Mouse (Mus musculus) forebrain, embryonic 15.5 days (tissue): ENCODE data around the gene Bscl2. TPM values are rescaled to one million over a fixed set of nuclear protein-coding genes. Genes with fewer than 3 reads are reported as not detected.
"Not testable (repeated sequence)": the region's sequence is repeated elsewhere in the genome, so short reads cannot be mapped to it uniquely, and the experiment has no call there.

Experiments
- ATAC-seq: fragments of 200-750 bp; cut with Nextera tagmentation; replicated peaks from 2 replicates; pipeline ENCODE4 v1.8.0; 2017; ENCODE audit warnings: mild to moderate bottlenecking, moderate TSS enrichment, moderate library complexity
- H3K27ac ChIP-seq: fragments of 300-500 bp; sonication (generic); replicated peaks from 2 replicates; pipeline ENCODE4 v1.5.1; 2015; ENCODE audit warnings: mild to moderate bottlenecking, inconsistent platforms
- H3K27me3 ChIP-seq: fragments of 300-500 bp; sonication (generic); 2 replicates; pipeline ENCODE4 v1.6.1; 2015; ENCODE audit warnings: inconsistent platforms
- H3K36me3 ChIP-seq: fragments of 300-500 bp; sonication (generic); 2 replicates; pipeline ENCODE4 v1.6.1; 2015; ENCODE audit warnings: mild to moderate bottlenecking, inconsistent platforms
- H3K4me1 ChIP-seq: fragments of 300-500 bp; sonication (generic); 2 replicates; pipeline ENCODE4 v1.6.1; 2015; ENCODE audit warnings: inconsistent platforms
- H3K4me2 ChIP-seq: fragments of 300-500 bp; sonication (generic); replicated peaks from 2 replicates; pipeline ENCODE4 v1.6.1; 2015; ENCODE audit warnings: mild to moderate bottlenecking, inconsistent platforms
- H3K4me3 ChIP-seq: fragments of 300-500 bp; sonication (generic); 2 replicates; pipeline ENCODE4 v1.5.1; 2015; ENCODE audit warnings: mild to moderate bottlenecking, inconsistent platforms
- H3K9ac ChIP-seq: fragments of 300-500 bp; sonication (generic); replicated peaks from 2 replicates; pipeline ENCODE4 v1.6.1; 2015; ENCODE audit warnings: mild to moderate bottlenecking, inconsistent platforms
- H3K9me3 ChIP-seq: fragments of 300-500 bp; sonication (generic); 2 replicates; pipeline ENCODE4 v1.6.1; 2016; ENCODE audit warnings: inconsistent platforms
- WGBS: fragments of 180-500 bp; shearing (Covaris S2); methylation state at CpG from one replicate; pipeline ENCODE4 v1.1.7; 2015; ENCODE audit warnings: mixed read lengths; 5-methylcytosine and 5-hydroxymethylcytosine counted together
- polyA plus RNA-seq: library from polyadenylated mRNA; unstranded; fragments of >200 nt; fragmentation: Nextera tagmentation; extraction: Ambion mirVana; gene quantifications from 2 replicates; pipeline ENCODE4 v1.2.1, GENCODE M21; 2015

Bscl2 gene
- polyA plus RNA-seq, 1 experiment from 2014 or later = 80.7 TPM

- Histone ChIP-seq H3K4me1 (no peaks in the 10 kb centered on the region), H3K9me3 (no peaks in the 10 kb centered on the region), H3K4me3 (no peak overlapping the region), H3K27ac (no peak overlapping the region), H3K4me2 (no peak overlapping the region), H3K36me3 (peaks cover 18% of the 10 kb centered on the region), H3K27me3 (no peaks in the 10 kb centered on the region), H3K9ac (no peak overlapping the region)
- ATAC-seq = no peak
- 61% methylated on average over 10 of the region's 10 CpGs for WGBS
Measured at GRCm38 (mm10) chr19:8852236-8852928, 15.1 kb downstream of the Bscl2 start.

- H3K4me3 ChIP-seq = no peak overlapping the region
- peaks cover 12% of the 10 kb centered on the region for H3K36me3 ChIP-seq
- ATAC-seq = no peak
- H3K27ac ChIP-seq = no peak overlapping the region
- no peaks in the 10 kb centered on the region for H3K9me3 ChIP-seq
- H3K9ac ChIP-seq = no peak overlapping the region
- H3K27me3 ChIP-seq = no peaks in the 10 kb centered on the region
- 82% methylated on average over 3 of the region's 3 CpGs for WGBS
- no peaks in the 10 kb centered on the region for H3K4me1 ChIP-seq
- no peak overlapping the region for H3K4me2 ChIP-seq
Measured at GRCm38 (mm10) chr19:8853117-8853516, 15.8 kb downstream of the Bscl2 start.

- ATAC-seq = no peak
- Histone ChIP-seq H3K4me2 (no peak overlapping the region), H3K36me3 (no peaks in the 10 kb centered on the region), H3K9me3 (no peaks in the 10 kb centered on the region), H3K4me3 (no peak overlapping the region), H3K27me3 (no peaks in the 10 kb centered on the region), H3K9ac (no peak overlapping the region), H3K4me1 (no peaks in the 10 kb centered on the region), H3K27ac (no peak overlapping the region)
- WGBS = 50% methylated on average over 4 of the region's 4 CpGs
Measured at GRCm38 (mm10) chr19:8857689-8858088, 20.4 kb downstream of the Bscl2 start.

DNA sequence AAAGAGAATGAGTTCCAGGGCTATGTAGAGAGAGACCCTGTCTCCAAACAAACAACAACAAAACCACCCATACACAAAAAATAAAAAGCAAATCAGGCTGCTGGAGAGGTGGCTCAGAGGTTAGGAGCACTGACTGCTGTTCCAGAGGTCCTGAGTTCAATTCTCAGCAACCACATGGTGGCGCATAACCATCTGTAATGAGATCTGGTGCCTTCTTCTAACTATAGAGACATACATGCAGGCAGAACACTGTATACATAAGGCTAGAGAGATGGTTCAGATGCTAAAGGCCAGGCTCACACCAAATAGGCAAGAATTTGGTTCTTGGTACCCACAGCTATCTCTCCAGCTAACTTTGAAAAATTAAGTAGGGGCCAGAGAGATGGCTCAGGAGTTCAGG lies 21.8 kb downstream of the Bscl2 start:
- no peaks in the 10 kb centered on the region for H3K4me1 ChIP-seq
- no peaks in the 10 kb centered on the region for H3K27me3 ChIP-seq
- H3K4me2 ChIP-seq = no peak overlapping the region
- H3K9me3 ChIP-seq = no peaks in the 10 kb centered on the region
- H3K36me3 ChIP-seq = no peaks in the 10 kb centered on the region
- 16% methylated on average over 1 of the region's 1 CpGs for WGBS
- no peak overlapping the region for H3K27ac ChIP-seq
- H3K4me3 ChIP-seq = no peak overlapping the region
- H3K9ac ChIP-seq = no peak overlapping the region
- no peak for ATAC-seq

DNA sequence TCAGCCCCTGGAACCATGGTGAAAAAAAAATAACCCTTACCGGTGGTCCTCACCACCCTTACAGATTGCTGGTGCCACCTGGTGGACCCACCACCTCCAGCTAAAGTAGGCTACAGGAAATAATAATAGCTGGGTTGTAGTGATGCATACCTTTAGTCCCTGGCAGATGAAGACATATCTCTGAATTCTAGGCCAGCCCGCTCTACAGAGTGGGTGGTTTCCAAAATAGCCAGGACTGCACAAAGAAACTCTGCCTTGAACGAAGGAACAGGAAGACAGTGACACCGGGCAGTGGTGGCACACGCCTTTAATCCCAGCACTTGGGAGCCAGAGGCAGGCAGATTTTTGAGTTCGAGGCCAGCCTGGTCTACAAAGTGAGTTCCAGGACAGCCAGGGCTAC lies 27.0 kb downstream of the Bscl2 start:
- 84% methylated on average over 6 of the region's 6 CpGs for WGBS
- H3K4me2 ChIP-seq = no peak overlapping the region
- H3K27ac ChIP-seq = no peak overlapping the region
- H3K4me3 ChIP-seq = no peak overlapping the region
- no peaks in the 10 kb centered on the region for H3K9me3 ChIP-seq
- H3K36me3 ChIP-seq = no peaks in the 10 kb centered on the region
- H3K9ac ChIP-seq = no peak overlapping the region
- H3K27me3 ChIP-seq = no peaks in the 10 kb centered on the region
- no peak for ATAC-seq
- no peaks in the 10 kb centered on the region for H3K4me1 ChIP-seq

GRCm38 (mm10) chr19:8870381-8870780 lies 33.1 kb downstream of the Bscl2 start:
- 71% methylated on average over 3 of the region's 3 CpGs for whole genome bisulfite sequencing
- not testable (repeated sequence) for H3K9ac ChIP-seq, H3K27ac ChIP-seq, H3K4me3 ChIP-seq, ATAC-seq, H3K27me3 ChIP-seq, H3K9me3 ChIP-seq, H3K4me2 ChIP-seq
- Histone ChIP-seq H3K4me1 (peaks cover 18% of the 10 kb centered on the region), H3K36me3 (peaks cover 22% of the 10 kb centered on the region)

DNA sequence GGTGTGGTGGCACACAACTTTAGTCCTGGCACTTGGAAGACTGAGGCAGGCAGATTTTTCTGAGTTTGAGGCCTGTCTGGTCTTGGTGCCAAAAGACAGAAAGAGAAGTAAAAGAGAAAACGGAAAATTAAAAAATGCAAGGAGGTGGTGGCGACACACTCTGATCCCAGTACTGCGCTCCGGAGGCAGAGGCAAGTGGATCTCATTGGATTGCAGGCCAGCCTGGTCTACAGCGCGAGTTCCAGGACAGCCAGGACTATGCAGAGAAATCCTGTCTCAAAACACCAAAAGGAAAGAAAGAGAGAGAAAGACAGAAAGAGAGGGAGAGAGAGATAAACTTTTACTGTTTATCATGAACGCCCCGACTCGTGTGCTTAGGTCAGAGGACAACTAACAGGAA lies 33.6 kb downstream of the Bscl2 start:
- Histone ChIP-seq H3K4me1 (peaks cover 18% of the 10 kb centered on the region), H3K9me3 (no peaks in the 10 kb centered on the region), H3K27ac (peak overlapping the region; percentile 61), H3K4me3 (peak overlapping the region; percentile 70), H3K27me3 (no peaks in the 10 kb centered on the region), H3K4me2 (peak overlapping the region; percentile 91), H3K36me3 (peaks cover 27% of the 10 kb centered on the region), H3K9ac (peak overlapping the region; percentile 86)
- peak; percentile 53 for ATAC-seq
- 57% methylated on average over 9 of the region's 9 CpGs for WGBS

- Histone ChIP-seq H3K9me3 (no peaks in the 10 kb centered on the region), H3K9ac (peak within 1 kb of the TSS; percentile 86), H3K27ac (peak within 1 kb of the TSS; percentile 66), H3K4me2 (peak within 1 kb of the TSS; percentile 91), H3K36me3 (peaks cover 32% of the 10 kb centered on the region), H3K4me1 (peaks cover 18% of the 10 kb centered on the region), H3K27me3 (no peaks in the 10 kb centered on the region), H3K4me3 (peak within 1 kb of the TSS; percentile 70)
- WGBS = 1% methylated on average over 59 of the region's 59 CpGs
- ATAC-seq = peak; percentile 97
Measured at GRCm38 (mm10) chr19:8871267-8872186, 34.3 kb downstream of the Bscl2 start, which contains the start of gene Ubxn1. Gene Ubxn1 (plus strand): TSS chr19:8871496.

DNA sequence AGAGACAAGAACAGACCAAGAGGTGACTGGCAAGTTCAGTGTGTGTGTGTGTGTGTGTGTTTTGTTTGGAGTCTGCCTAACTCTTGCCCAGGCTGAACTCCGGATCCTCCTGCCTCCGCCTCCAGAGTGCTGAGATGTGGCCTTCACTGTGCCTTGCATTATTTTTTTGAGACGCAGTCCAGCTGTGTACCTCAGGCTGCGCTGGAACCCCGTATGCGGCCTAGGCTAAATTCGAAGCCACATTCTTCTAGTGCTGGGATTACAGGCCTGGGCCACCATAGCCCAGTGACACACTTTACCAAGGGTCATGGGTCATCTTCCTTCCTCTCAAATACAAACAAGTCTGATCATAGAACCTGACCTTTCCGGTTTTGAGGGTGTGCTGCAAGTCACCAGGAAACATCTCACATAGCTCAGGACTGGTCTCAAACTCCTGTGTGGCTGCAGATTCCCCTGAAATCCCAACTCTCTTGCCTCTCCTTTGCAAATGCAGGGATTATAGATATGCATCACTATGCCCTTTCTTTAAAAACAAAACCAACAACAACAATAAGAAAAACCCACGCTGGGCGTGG lies 35.1 kb downstream of the Bscl2 start:
- H3K27me3 ChIP-seq = no peaks in the 10 kb centered on the region
- H3K4me3 ChIP-seq = peak overlapping the region; percentile 70
- 82% methylated on average over 10 of the region's 10 CpGs for WGBS
- no peaks in the 10 kb centered on the region for H3K9me3 ChIP-seq
- peak overlapping the region; percentile 91 for H3K4me2 ChIP-seq
- no peak overlapping the region for H3K27ac ChIP-seq
- ATAC-seq = no peak
- H3K4me1 ChIP-seq = peaks cover 18% of the 10 kb centered on the region
- H3K9ac ChIP-seq = peak overlapping the region; percentile 86
- peaks cover 38% of the 10 kb centered on the region for H3K36me3 ChIP-seq

DNA sequence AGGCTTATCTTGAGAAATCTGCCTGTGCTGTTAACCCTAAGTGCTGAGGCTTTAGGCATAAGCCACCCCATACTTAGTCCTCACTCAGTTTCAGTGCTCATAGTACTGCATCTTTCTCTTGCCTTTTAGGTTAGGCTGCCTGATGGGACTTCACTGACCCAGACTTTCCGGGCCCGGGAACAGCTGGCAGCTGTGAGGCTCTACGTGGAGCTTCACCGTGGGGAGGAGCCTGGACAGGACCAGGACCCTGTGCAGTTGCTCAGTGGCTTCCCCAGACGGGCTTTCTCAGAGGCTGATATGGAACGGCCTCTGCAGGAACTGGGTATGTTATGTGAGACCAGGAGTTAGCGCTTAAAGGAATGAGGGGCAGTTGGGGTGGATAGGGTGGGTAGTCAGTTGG lies 37.8 kb downstream of the Bscl2 start:
- 97% methylated on average over 7 of the region's 7 CpGs for WGBS
- Histone ChIP-seq H3K36me3 (peaks cover 39% of the 10 kb centered on the region), H3K4me1 (peaks cover 26% of the 10 kb centered on the region), H3K27me3 (no peaks in the 10 kb centered on the region), H3K4me2 (no peak overlapping the region), H3K4me3 (no peak overlapping the region), H3K27ac (no peak overlapping the region), H3K9me3 (no peaks in the 10 kb centered on the region), H3K9ac (no peak overlapping the region)
- no peak for ATAC-seq

DNA sequence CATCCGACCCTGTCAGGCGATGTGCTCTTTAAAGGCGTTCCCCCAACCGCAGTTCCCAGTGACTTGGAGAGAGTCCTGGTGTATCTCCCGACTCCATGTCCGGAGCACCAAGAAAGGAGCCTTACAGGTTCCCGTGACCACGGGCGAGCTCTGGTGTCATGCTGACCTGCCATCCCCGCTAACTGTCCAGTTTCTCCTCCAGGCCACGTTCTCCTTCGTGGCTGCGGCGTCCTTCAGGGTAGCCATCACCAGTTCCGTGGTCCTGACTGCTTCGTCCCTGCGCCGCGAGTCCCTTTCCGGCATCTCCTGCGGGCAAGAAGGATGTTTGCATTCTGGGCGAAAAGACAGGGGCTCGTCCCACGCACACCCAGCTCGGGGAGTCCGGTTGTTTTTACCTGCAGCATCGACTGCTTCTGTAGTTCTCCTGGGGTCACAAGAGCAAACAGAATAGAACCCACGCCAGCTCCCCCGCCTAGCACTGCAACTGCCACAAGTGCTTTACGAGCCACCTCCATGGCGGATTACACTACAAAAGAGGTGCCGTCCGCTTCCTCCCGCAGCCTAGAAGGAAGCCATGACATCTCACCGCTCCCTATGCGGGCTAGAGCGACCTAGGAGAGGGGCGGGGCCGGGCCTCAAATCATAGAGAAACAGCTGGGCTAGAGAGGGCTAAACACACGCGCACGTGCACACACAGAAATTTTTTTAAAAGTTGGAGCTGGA lies 43.2 kb downstream of the Bscl2 start, which contains the start of gene Uqcc3:
Uqcc3 (minus strand) TSS at position 613 of the 723 bp plus-strand sequence.
- H3K9ac ChIP-seq = peak within 1 kb of the TSS; percentile 83
- peak within 1 kb of the TSS; percentile 80 for H3K4me2 ChIP-seq
- under 1% methylated on average over 42 of the region's 42 CpGs for WGBS
- H3K36me3 ChIP-seq = peaks cover 16% of the 10 kb centered on the region
- ATAC-seq = peak; percentile 97
- no peaks in the 10 kb centered on the region for H3K27me3 ChIP-seq
- H3K27ac ChIP-seq = peak within 1 kb of the TSS; percentile 53
- peaks cover 12% of the 10 kb centered on the region for H3K4me1 ChIP-seq
- H3K4me3 ChIP-seq = peak within 1 kb of the TSS; percentile 53
- no peaks in the 10 kb centered on the region for H3K9me3 ChIP-seq
